Mouse (Mus musculus) heart, postnatal 14 days (tissue): ENCODE data around the gene Lrrc8b. TPM values are rescaled to one million over a fixed set of nuclear protein-coding genes. Genes with fewer than 3 reads are reported as not detected.

Experiments used
- DNase-seq, 2 experiments: peaks; one replicate each; pipeline ENCODE4 v3.0.0; 2021 to 2022
- intact Hi-C: fragments of 180-260 bp; cut with DNase I; formaldehyde crosslinking; loops from one replicate; pipeline ENCODE4 v1.15.1; 2025
- total RNA-seq, 2 experiments: library from RNA; stranded (reverse); gene quantifications; 2 replicates each; pipeline ENCODE4 v1.2.3; 2021

Lrrc8b gene
- total RNA-seq, 2 experiments from 2014 or later = 8.8 to 10.6 TPM

GRCm38 (mm10) chr5:105417217-105417616 is 1.6 kb downstream of the Lrrc8b start:
- DNase-seq = no peak
- intact Hi-C loops = no loop called here

GRCm38 (mm10) chr5:105418364-105418763 is 2.8 kb downstream of the Lrrc8b start:
- no peak for DNase-seq
- intact Hi-C loops = no loop called here

- no peak for DNase-seq
- intact Hi-C loops = no loop called here
These were observed 3.3 kb downstream of the Lrrc8b start for GRCm38 (mm10) chr5:105418851-105419250.

- intact Hi-C loops = no loop called here
- no peak for DNase-seq
These were observed 10.0 kb downstream of the Lrrc8b start for GRCm38 (mm10) chr5:105425587-105425986.

- intact Hi-C loops = no loop called here
- no peak for DNase-seq
These were observed 11.8 kb downstream of the Lrrc8b start for GRCm38 (mm10) chr5:105427326-105427725.

- intact Hi-C loops = no loop called here
- peak; percentile 13 to 32 for DNase-seq
These were observed 12.8 kb downstream of the Lrrc8b start for GRCm38 (mm10) chr5:105428265-105428974.

GRCm38 (mm10) chr5:105430148-105430547 is 14.6 kb downstream of the Lrrc8b start:
- intact Hi-C loops = no loop called here
- DNase-seq = no peak

- intact Hi-C loops = no loop called here
- no peak for DNase-seq
These were observed 24.0 kb downstream of the Lrrc8b start for GRCm38 (mm10) chr5:105439608-105440007.

GRCm38 (mm10) chr5:105440992-105441535 is 25.5 kb downstream of the Lrrc8b start:
- intact Hi-C loops = no loop called here
- no peak for DNase-seq

GRCm38 (mm10) chr5:105442212-105443000 is 26.8 kb downstream of the Lrrc8b start:
- intact Hi-C loops = no loop called here
- no peak for DNase-seq

GRCm38 (mm10) chr5:105443057-105443815 is 27.7 kb downstream of the Lrrc8b start:
- DNase-seq = peak; percentile 17 to 26
- intact Hi-C loops = no loop called here

- intact Hi-C loops = no loop called here
- DNase-seq = no peak
These were observed 30.1 kb downstream of the Lrrc8b start for GRCm38 (mm10) chr5:105445686-105446085.

GRCm38 (mm10) chr5:105454105-105454504 is 38.5 kb downstream of the Lrrc8b start:
- intact Hi-C loops = no loop called here
- no peak for DNase-seq

GRCm38 (mm10) chr5:105459077-105459476 is 43.5 kb downstream of the Lrrc8b start:
- no peak for DNase-seq
- intact Hi-C loops = no loop called here

- intact Hi-C loops = no loop called here
- DNase-seq = no peak
These were observed 45.0 kb downstream of the Lrrc8b start for GRCm38 (mm10) chr5:105460551-105460950.

- intact Hi-C loops = no loop called here
- no peak for DNase-seq
These were observed 45.5 kb downstream of the Lrrc8b start for GRCm38 (mm10) chr5:105461076-105461475.

GRCm38 (mm10) chr5:105464671-105465070 is 49.1 kb downstream of the Lrrc8b start:
- intact Hi-C loops = no loop called here
- no peak for DNase-seq

GRCm38 (mm10) chr5:105465550-105465949 is 50.0 kb downstream of the Lrrc8b start:
- DNase-seq = no peak
- intact Hi-C loops = no loop called here

GRCm38 (mm10) chr5:105466471-105466902 is 50.9 kb downstream of the Lrrc8b start:
- DNase-seq = no peak
- intact Hi-C loops = no loop called here

- intact Hi-C loops = no loop called here
These were observed 51.7 kb downstream of the Lrrc8b start for GRCm38 (mm10) chr5:105467271-105467670.

More at GRCm38 (mm10) chr5:105467271-105467670, 51.7 kb downstream of the Lrrc8b start:
- DNase-seq = no peak
